Mouse (Mus musculus) cerebellum, adult 9-11 months (tissue): ENCODE data around the gene Pbx1.

Source experiments
- DNase-seq: peaks from one replicate; pipeline ENCODE4 v3.0.0; 2022

Gene Pbx1

GRCm38 (mm10) chr1:168138669-168139068 lies 293.4 kb downstream of the Pbx1 start:
- DNase-seq: no peak

GRCm38 (mm10) chr1:168137890-168138289 lies 294.2 kb downstream of the Pbx1 start:
- DNase-seq: no peak

- DNase-seq: no peak
Measured at GRCm38 (mm10) chr1:168135545-168135944, 296.5 kb downstream of the Pbx1 start.

GRCm38 (mm10) chr1:168133696-168134095 lies 298.4 kb downstream of the Pbx1 start:
- DNase-seq: no peak

- DNase-seq: no peak
Measured at GRCm38 (mm10) chr1:168128004-168128403, 304.1 kb downstream of the Pbx1 start.

GRCm38 (mm10) chr1:168124643-168125490 lies 307.2 kb downstream of the Pbx1 start:
- no peak for DNase-seq

GRCm38 (mm10) chr1:168118077-168118476 lies 314.0 kb downstream of the Pbx1 start:
- no peak for DNase-seq

- DNase-seq: no peak
Measured at GRCm38 (mm10) chr1:168117367-168117766, 314.7 kb downstream of the Pbx1 start.

GRCm38 (mm10) chr1:168109797-168110196 lies 322.3 kb downstream of the Pbx1 start:
- no peak for DNase-seq

GRCm38 (mm10) chr1:168103821-168104220 lies 328.2 kb downstream of the Pbx1 start:
- DNase-seq: no peak

- no peak for DNase-seq
Measured at GRCm38 (mm10) chr1:168101514-168101913, 330.6 kb downstream of the Pbx1 start.

- DNase-seq: no peak
Measured at GRCm38 (mm10) chr1:168098806-168099205, 333.3 kb downstream of the Pbx1 start.

GRCm38 (mm10) chr1:168094671-168095070 lies 337.4 kb downstream of the Pbx1 start:
- DNase-seq: no peak

GRCm38 (mm10) chr1:168093044-168093443 lies 339.0 kb downstream of the Pbx1 start:
- DNase-seq: no peak

- DNase-seq: no peak
Measured at GRCm38 (mm10) chr1:168091627-168092026, 340.4 kb downstream of the Pbx1 start.

GRCm38 (mm10) chr1:168088680-168089079 lies 343.4 kb downstream of the Pbx1 start:
- DNase-seq: no peak

- no peak for DNase-seq
Measured at GRCm38 (mm10) chr1:168079394-168079767, 352.7 kb downstream of the Pbx1 start.

- DNase-seq: no peak
Measured at GRCm38 (mm10) chr1:168078746-168079393, 353.2 kb downstream of the Pbx1 start.

- no peak for DNase-seq
Measured at GRCm38 (mm10) chr1:168071974-168072373, 360.1 kb downstream of the Pbx1 start.

- no peak for DNase-seq
Measured at GRCm38 (mm10) chr1:168070273-168070910, 361.7 kb downstream of the Pbx1 start.

- no peak for DNase-seq
Measured at GRCm38 (mm10) chr1:168069740-168070139, 362.3 kb downstream of the Pbx1 start.
